Mouse (Mus musculus) liver, adult 2 months (tissue): Measurements from ENCODE around the gene Ero1l.

ENCODE experiments used
- CTCF ChIP-seq: fragments of 200-500 bp; IDR thresholded peaks from 2 replicates; pipeline ENCODE4 v1.5.1; 2011; ENCODE audit warnings: low read depth, low read length, control low read depth
- POLR2A ChIP-seq: fragments of 200-500 bp; IDR thresholded peaks from 2 replicates; pipeline ENCODE4 v1.6.1; 2011; ENCODE audit warnings: low read length, control low read depth; ENCODE audit not compliant: insufficient read depth; ENCODE audit errors: extremely low read depth

DNA sequence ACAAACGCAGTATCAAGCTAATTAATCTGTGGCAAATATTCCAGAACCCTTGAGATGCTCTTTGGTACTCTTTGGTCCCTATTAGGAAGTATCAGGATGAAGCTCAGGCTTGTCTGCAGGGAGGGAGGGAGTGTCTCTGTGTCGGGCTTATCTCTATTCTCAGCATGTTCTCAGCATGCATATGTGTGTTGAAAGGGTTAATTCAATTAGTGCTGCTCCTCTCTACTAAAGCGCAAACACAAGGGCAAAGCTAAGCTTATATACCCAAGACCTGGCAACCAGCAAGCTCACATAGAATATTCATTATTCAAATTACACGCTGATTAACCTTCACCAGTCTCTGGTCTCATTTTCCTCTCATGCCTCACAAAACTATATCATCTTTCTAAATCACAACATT, 14.6 kb downstream of the Ero1l start:
- TF ChIP-seq CTCF (no peak), POLR2A (no peak)
